Mouse (Mus musculus): Measurements from ENCODE around the gene Fbxw14. TPM values are rescaled to one million over a fixed set of nuclear protein-coding genes. Genes with fewer than 3 reads are reported as not detected.
"Not testable (repeated sequence)": the region's sequence is repeated elsewhere in the genome, so short reads cannot be mapped to it uniquely, and the experiment has no call there.

The Fbxw14 gene
- not detected in 2 replicates for polyA plus RNA-seq (2014; fragmentation: Nextera tagmentation; extraction: Ambion mirVana)

DNA sequence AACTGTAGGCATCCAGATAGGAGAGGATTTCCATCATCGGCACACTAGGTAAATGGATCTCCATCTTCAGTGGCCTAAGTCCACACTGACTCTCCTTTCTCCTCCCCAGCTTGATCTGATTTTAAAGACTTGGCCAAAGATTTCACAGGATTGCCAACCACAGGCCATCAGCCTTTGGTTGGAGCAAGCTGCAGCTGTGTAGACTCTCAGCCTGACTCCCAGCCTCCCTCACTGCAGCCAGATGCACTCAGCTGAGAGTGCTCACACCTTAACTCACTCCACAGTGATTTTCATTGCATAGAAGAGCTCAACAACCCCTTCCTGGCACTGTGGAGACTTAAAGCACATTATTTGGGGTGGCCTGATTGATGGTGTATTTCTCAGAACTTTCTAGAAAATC, at the start of gene Fbxw14:
TSS of gene Fbxw14 (minus strand) at position 101 of the 400 bp plus-strand sequence.
- not testable (repeated sequence) for H3K9ac ChIP-seq (ENCODE audit: low read length); H3K4me2 ChIP-seq (ENCODE audit: low read depth, severe bottlenecking); DNase-seq (ENCODE audit: low spot score); H3K36me3 ChIP-seq (ENCODE audit: control insufficient read depth, insufficient read depth, low read length); H3K27ac ChIP-seq (replicated peaks; ENCODE audit: low read depth, low read length); H3K4me3 ChIP-seq (ENCODE audit: low read depth, low read length); H3K9me3 ChIP-seq (ENCODE audit: control insufficient read depth, low read length); ATAC-seq (ENCODE audit: insufficient number of reproducible peaks, low FRiP score, low TSS enrichment, low read depth); H3K4me1 ChIP-seq (ENCODE audit: control insufficient read depth, insufficient read depth, low read length); H3K27me3 ChIP-seq (ENCODE audit: control insufficient read depth, insufficient read depth, low read length)
- no CpG with 5 or more reads among the region's 1 CpGs for WGBS

DNA sequence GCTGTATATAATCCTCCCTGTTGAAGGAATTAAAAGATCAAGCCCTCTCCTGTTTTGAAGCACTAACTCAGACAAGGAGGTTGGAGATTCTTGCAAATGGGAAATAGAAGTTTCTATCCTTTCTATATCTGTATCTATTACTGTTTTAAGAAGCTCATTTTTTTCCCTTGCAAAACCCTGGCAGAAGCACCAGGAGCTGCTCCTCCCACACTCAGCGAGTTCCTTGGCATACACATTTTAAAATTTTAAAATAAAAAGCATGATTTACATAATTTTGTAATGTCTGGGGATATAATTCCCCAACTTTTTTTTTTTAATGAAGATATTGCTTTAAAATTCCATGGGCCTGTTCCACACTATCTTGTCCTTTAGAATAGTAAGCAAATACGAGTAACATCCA, 24.4 kb downstream of the Fbxw14 start:
- Histone ChIP-seq H3K27me3 (ENCODE audit: control insufficient read depth, insufficient read depth, low read length) (no peaks in the 10 kb centered on the region), H3K4me2 (ENCODE audit: low read depth, severe bottlenecking) (no peak overlapping the region), H3K4me1 (ENCODE audit: control insufficient read depth, insufficient read depth, low read length) (no peaks in the 10 kb centered on the region), H3K4me3 (ENCODE audit: low read depth, low read length) (no peak overlapping the region), H3K9me3 (ENCODE audit: control insufficient read depth, low read length) (no peaks in the 10 kb centered on the region), H3K9ac (ENCODE audit: low read length) (no peak overlapping the region), H3K36me3 (ENCODE audit: control insufficient read depth, insufficient read depth, low read length) (no peaks in the 10 kb centered on the region), H3K27ac (replicated peaks; ENCODE audit: low read depth, low read length) (no peak overlapping the region)
- WGBS, result 67% methylated on average over 2 of the region's 2 CpGs
- no peak for ATAC-seq (ENCODE audit: insufficient number of reproducible peaks, low FRiP score, low TSS enrichment, low read depth)
- no peak for DNase-seq (ENCODE audit: low spot score)

DNA sequence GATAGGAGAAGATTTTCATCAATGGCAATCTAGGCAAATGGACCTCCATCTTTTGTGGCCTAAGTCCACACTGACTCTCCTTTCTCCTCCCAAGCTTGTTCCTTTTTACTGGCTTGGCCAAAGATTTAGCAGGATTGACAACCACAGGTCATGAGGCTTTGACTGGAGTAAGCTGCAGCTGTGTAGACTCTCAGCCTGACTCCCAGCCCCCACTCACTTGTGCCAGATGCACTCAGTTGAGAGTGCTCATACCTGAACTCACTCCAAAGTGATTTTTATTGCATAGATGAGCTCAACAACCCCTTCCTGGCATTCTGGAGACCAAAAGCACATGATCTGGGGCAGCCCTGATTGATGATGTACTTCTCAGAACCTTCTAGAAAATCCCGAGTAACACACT, 52.8 kb downstream of the Fbxw14 start, which contains the start of gene Fbxw20:
TSS of gene Fbxw20 (minus strand) at position 101 of the 400 bp plus-strand sequence.
- ATAC-seq (ENCODE audit: insufficient number of reproducible peaks, low FRiP score, low TSS enrichment, low read depth), result no peak
- Histone ChIP-seq H3K27ac (replicated peaks; ENCODE audit: low read depth, low read length) (no peak within 1 kb of the TSS), H3K9ac (ENCODE audit: low read length) (no peak within 1 kb of the TSS), H3K36me3 (ENCODE audit: control insufficient read depth, insufficient read depth, low read length) (no peaks in the 10 kb centered on the region), H3K27me3 (ENCODE audit: control insufficient read depth, insufficient read depth, low read length) (no peaks in the 10 kb centered on the region), H3K9me3 (ENCODE audit: control insufficient read depth, low read length) (no peaks in the 10 kb centered on the region), H3K4me3 (ENCODE audit: low read depth, low read length) (no peak within 1 kb of the TSS), H3K4me1 (ENCODE audit: control insufficient read depth, insufficient read depth, low read length) (no peaks in the 10 kb centered on the region), H3K4me2 (ENCODE audit: low read depth, severe bottlenecking) (no peak within 1 kb of the TSS)
- 83% methylated on average over 1 of the region's 1 CpGs for WGBS
- no peak for DNase-seq (ENCODE audit: low spot score)

Other genes with a start within 250 kb of the Fbxw14 start
- 38.9 and 43.3 TPM in 2 replicates for gene Shisa5, start 249.1 kb downstream of the Fbxw14 start, polyA plus RNA-seq (2014; fragmentation: Nextera tagmentation; extraction: Ambion mirVana)
- 5.5 and 8.2 TPM in 2 replicates for gene Trex1, start 227.9 kb downstream of the Fbxw14 start, polyA plus RNA-seq (2014; fragmentation: Nextera tagmentation; extraction: Ambion mirVana)
- gene Atrip, start 213.6 kb downstream of the Fbxw14 start, polyA plus RNA-seq (2014; fragmentation: Nextera tagmentation; extraction: Ambion mirVana), result 28.4 and 30.6 TPM in 2 replicates
- 13.9 and 14.9 TPM in 2 replicates for gene Ccdc51, start 205.2 kb downstream of the Fbxw14 start, polyA plus RNA-seq (2014; fragmentation: Nextera tagmentation; extraction: Ambion mirVana)
- gene Tma7, start 205.1 kb downstream of the Fbxw14 start, polyA plus RNA-seq (2014; fragmentation: Nextera tagmentation; extraction: Ambion mirVana), result 864 and 871 TPM in 2 replicates
- gene Plxnb1, start 192.3 kb downstream of the Fbxw14 start, polyA plus RNA-seq (2014; fragmentation: Nextera tagmentation; extraction: Ambion mirVana), result 13.7 and 15.2 TPM in 2 replicates
- gene Fbxw21, start 125.6 kb downstream of the Fbxw14 start, polyA plus RNA-seq (2014; fragmentation: Nextera tagmentation; extraction: Ambion mirVana), result not detected in 2 replicates
- not detected in 2 replicates for gene Fbxw13, start 91.7 kb downstream of the Fbxw14 start, polyA plus RNA-seq (2014; fragmentation: Nextera tagmentation; extraction: Ambion mirVana)
- gene Fbxw20, start 52.9 kb downstream of the Fbxw14 start, polyA plus RNA-seq (2014; fragmentation: Nextera tagmentation; extraction: Ambion mirVana), result not detected in 2 replicates
- not detected in 2 replicates for gene Fbxw28, start 52.0 kb upstream of the Fbxw14 start, polyA plus RNA-seq (2014; fragmentation: Nextera tagmentation; extraction: Ambion mirVana)
- gene Fbxw22, start 116.6 kb upstream of the Fbxw14 start, polyA plus RNA-seq (2014; fragmentation: Nextera tagmentation; extraction: Ambion mirVana), result not detected in 2 replicates
- gene Fbxw16, start 161.5 kb upstream of the Fbxw14 start, polyA plus RNA-seq (2014; fragmentation: Nextera tagmentation; extraction: Ambion mirVana), result not detected in 2 replicates
- gene Fbxw19, start 208.2 kb upstream of the Fbxw14 start, polyA plus RNA-seq (2014; fragmentation: Nextera tagmentation; extraction: Ambion mirVana), result not detected in 2 replicates

Data from limb, embryonic 11.5 days (tissue).